Mouse (Mus musculus): ENCODE measurements at regions not wholly inside any gene's neighbourhood (a gene's known extent, or its start where the extent isn't known, plus 50 kb on each side); places are given as distances from the start of the nearest gene placed in this dataset.
A peak's percentile ranks its signal among the peaks of the same experiment; 100 is the strongest.

- DNase-seq = no peak
These were observed 276.2 kb downstream of the Barhl2 start for GRCm38 (mm10) chr5:106181726-106182125.

DNA sequence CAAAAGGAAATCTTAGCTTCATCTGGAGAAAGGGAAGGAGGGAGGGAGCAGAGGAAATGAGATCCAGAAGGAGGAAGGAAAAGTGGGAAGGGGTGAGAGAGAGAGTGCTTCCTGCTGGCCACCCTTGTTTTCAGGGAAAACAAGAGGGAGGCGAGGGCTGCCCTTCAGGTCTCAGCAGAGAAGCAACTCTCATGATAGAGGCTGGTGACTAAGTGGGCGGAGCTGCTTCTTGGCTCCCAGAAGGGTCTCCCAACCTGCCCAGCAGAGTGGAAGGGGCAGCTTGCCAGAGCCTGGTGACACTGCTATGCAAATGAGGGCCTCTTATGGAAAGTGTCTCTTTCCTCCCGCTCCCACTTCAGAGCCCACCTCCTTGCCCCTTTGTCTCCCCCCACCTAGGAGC lies 285.8 kb downstream of the Barhl2 start:
- peak; percentile 16 to 41 for DNase-seq

GRCm38 (mm10) chr5:106170405-106170804 lies 287.6 kb downstream of the Barhl2 start:
- no peak for DNase-seq

DNA sequence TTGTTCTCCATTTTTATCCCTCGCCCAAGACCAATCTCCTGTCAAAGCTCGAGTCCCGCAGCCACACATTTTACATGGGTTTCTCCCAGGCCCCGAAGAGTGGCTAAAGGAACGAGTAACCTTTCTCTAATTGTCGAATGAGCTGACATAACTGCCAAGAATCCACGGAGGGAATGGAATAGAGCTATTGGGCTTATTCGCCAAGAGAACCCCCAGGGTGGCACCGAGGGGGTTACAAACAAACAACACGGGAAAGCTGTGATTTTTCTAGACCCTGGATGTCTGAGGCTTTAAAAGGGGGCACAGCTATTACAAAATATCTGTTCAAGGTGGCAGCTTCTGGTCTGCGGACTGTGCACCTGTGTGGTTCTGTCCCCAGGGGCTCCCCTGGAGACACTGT lies 290.4 kb downstream of the Barhl2 start:
- DNase-seq = no peak

DNA sequence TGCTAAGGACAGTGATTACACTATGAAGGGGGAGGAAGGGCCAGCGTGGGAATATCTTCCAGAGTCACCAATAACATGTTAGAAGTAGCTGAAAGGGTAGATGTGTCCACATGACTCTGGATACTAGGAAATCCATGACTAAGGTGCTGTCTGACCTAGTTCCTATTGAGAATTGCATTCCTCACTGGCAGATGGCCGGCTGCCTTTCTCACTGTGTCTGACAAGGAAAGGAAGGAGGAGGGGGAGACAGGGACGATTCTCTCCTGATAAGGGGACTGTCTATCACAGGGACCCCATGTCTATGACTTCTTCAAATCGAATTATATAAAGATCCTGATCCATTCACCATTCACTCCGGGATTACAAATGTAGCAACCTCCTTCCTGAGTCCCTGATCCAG lies 289.9 kb downstream of the Zfp326 start:
- no peak for DNase-seq

DNA sequence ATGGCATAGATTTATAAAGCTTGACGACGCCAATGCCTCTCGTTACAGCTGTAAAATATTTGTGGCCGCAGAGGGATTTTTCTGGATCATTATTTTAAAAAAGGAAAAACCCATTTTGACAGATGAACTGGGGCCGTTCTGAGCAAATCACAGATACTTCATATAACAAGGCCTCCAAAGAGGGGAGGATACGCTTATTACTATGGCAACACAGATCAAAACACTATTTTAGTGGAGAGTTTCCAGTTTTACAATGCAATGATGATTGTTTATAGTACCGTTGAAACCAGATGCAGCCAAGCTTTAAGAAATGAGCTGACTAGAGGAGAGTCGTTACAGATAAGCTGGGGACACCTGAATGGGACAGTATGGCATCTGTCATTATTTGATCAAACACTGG lies 287.8 kb downstream of the Zfp326 start:
- DNase-seq = no peak

- peak in 1 of 2 experiments; percentile 26 for DNase-seq
These were observed 286.8 kb downstream of the Zfp326 start for GRCm38 (mm10) chr5:106162981-106163653.

DNA sequence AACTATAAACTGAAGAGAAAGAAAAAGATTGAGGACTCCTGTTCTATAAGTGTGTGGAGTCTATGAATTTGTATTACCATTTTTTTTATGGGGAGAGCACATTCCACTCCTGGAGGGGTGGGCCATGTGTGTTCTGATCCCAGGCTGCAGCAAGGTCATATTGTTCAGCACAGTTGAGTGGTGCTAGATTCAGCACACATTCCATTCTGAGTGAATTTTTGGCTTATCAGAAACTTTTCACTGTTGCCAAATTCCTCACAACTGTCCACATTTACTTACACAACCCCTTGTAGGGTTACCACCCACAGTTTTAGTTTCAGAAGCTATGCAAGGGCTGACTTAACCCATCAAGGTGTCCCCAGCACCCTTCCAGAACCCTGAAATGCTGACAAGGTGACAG lies 262.7 kb downstream of the Zfp326 start:
- no peak for DNase-seq

DNA sequence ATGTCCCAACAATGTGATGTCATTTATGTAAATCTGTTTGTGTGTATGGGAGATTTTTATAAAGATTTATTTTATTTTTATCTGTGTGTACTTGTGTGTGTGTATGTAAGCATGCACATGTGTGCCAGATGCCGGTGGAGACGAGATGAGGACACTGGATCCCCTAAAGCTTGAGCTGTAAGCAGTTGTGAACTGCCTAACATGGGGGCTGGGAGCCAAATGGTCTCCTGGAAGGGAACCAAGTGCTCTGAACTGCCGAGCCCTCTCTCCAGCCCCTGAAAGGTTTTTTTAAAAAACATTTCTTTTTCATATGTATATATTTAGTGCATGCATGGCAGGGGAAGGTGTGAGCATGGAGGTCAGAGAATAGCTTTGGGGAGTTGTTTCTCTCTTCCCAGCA lies 246.6 kb downstream of the Zfp326 start:
- no peak for DNase-seq

DNA sequence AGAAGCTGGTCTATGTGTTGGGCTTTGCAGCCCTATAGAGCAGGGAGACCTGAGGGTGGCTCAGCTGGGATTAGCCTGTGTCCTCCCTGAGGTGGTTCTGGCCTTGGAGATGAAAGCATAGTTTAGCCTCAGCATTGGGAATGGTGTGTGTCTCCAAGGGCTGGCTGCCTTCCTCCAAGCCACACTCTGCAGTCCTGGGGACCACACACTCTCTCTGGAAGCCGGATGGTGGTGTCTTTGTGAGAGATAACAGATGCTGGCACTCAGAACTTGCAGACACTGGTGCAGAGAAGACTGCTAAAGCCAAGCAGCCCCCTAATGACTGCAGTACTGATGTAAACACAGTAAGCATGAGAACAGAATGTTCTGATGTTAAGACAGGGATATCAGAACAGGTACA lies 243.2 kb downstream of the Zfp326 start:
- peak in 1 of 2 experiments; percentile 9 for DNase-seq

GRCm38 (mm10) chr5:106113186-106113585 lies 236.8 kb downstream of the Zfp326 start:
- no peak for DNase-seq

DNA sequence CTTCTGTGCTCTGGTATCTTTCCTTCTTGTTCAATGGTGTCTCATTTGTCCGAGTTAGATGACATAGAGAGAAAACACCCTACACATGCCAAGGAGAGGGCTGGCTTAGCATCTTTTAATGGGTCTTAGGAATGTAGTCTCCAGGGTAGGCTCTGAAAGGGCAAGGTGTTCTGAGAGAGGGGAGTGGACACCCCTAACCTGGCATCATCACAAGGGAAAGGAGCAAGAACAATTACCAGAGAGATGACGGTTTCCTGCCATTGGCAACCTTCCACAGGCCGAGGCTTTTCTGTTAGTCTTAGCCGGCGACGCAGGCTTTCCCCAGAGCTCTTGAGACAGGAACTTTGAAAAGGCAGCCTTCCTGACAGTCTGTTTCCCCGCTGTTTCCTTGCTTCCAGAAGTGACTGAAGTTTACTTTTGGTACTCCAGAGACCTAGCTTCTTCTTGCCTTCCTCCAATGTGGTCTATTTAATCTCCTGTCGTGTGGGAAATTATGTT lies 232.2 kb downstream of the Zfp326 start:
- peak; percentile 40 to 54 for DNase-seq

DNA sequence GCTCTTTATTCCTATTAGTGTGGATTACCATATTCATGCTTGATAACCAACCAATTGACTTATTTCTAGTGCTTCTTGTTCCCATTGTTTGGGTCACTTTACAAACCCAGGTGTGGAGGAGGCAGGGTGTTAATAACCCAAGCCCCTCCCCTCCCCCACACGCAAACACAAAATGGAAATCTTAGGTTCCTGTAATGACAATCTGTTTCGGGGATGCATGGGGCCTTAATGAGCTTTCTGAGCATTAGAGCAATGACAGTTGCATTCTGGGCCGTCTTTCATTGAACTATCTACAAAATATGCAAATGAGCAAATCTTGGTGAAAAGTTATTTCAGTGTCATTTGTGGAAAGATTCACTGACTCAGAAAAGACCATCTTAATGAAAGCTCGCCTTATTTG lies 225.9 kb downstream of the Zfp326 start:
- DNase-seq = no peak

DNA sequence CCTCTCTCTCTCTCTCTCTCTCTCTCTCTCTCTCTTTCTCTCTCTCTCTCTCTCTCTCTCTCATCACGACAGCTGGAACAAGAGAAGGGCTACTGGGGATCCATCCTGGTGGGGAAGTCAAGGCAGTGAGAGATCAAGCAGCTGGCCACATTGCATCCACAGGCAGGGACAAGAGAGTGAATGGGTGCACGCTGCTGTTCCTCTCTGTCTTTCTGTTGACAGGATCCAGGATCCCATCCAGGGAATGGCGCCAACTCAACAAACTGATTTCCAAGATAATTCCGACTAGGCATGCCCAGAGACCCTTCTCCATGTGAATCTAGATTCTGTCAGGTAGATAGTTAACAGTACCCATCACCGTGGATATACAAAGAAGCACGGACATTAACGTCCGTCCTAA lies 222.5 kb downstream of the Zfp326 start:
- DNase-seq = no peak

DNA sequence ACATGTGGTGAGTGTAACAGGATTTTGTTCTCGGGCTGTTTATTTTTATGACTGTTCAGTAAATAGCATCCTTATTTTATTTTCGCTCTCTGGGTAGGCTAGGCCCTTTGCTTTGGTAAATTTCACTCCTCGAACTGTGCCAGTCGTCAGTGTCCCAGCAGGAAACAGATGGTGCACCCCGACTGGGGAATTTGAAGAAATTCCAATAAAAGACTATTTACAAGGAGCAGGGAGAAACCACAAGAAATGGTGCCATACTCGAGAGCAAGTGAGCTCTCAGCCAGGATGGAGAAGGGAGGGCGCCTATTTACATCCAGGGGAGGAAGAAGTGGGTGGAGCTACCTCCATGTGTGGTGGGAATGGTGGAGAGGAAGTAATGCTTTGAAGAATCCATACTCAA lies 213.0 kb downstream of the Zfp326 start:
- no peak for DNase-seq

DNA sequence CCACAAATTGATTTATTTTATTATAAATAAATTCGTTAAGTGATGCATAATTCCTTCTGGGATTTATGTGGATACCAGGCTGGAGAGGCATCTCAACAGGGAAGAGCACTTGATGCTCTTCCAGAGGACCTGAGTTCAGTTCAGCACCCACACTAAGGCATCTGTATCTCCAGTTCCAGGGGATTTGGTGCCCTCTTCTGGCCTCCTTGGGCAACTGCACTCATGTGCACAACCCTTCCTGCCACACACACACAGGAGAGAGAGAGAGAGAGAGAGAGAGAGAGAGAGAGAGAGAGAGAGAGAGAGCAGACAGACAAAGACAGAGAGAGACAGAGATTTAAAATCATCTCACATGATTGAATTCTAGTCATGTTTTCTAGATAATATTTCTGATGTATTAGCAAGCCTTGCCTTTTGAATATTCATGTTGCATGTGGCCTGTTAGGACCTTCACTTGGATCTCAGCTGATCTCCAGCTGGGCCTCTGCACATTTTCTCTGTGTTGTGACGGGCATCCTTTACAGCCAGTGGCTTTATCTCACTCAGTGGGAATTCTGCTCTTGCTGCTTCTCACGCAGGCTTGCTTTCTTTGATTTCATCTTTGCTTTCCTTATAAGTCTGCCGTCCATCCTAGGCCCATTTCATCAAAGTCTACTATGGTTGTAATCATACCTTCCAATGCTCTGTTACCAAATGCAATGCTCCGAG lies 212.3 kb downstream of the Zfp326 start:
- no peak for DNase-seq

- no peak for DNase-seq
These were observed 207.4 kb downstream of the Zfp326 start for GRCm38 (mm10) chr5:106083786-106084185.

DNA sequence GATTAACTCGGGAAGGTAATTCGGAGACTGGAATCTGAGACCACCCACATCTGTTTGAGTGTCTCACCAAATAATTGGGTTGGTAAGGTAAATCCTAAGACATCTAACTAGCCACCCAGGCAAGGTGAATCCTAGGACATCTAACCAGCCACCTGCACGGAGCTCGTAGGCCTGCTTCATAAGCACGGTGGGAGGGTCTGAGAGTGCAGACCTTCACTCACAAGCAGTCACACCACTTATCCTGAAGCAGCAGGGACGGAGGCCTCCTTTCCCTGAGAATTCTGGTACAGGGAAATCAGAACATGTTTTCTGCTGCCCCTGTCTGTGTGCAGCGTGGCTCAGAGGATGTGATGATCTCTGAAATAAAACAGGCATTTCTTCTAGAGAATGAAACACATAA lies 206.5 kb downstream of the Zfp326 start:
- no peak for DNase-seq

- DNase-seq = no peak
These were observed 190.8 kb downstream of the Zfp326 start for GRCm38 (mm10) chr5:106067124-106067551.

DNA sequence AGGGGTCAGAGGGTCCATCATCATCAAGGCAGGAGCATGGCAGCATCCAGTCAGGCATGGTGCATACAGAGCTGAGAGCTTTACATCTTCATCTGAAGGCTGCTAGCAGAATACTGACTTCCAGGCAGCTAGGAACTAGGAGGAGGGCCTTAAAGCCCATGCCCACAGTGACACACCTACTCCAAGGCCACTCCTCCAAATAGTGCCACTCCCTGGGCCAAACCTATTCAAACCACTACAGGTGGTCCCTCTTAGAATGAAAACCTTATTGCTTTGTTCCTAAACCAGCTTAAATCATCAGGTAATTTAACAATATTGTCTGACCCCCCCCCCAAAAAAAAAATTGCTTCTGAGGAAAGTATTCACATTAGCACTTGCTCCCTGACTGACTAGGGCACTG lies 190.3 kb downstream of the Zfp326 start:
- no peak for DNase-seq

- peak; percentile 9 to 19 for DNase-seq
These were observed 188.0 kb downstream of the Zfp326 start for GRCm38 (mm10) chr5:106064366-106064765.

DNA sequence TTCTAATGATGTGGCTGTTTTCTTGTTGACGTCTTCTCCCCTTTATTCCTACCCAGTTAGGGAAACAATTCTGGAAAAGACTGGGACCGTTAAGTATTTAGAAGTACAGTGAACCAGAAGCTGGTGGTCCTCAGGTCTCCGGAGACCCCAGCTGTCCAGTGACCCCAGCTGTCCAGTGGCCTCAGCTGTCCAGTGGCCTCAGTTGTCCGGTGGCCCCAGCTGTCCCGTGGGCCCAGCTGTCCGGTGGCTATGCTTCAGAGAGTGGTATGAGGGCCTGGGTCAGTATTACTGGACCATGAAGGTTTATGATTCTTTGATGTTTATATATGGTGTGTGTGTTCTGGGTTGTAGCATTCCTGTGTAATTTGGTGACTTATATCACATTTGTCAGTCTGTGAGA lies 186.6 kb downstream of the Zfp326 start:
- no peak for DNase-seq

- no peak for DNase-seq
These were observed 180.3 kb downstream of the Zfp326 start for GRCm38 (mm10) chr5:106056631-106057030.

DNA sequence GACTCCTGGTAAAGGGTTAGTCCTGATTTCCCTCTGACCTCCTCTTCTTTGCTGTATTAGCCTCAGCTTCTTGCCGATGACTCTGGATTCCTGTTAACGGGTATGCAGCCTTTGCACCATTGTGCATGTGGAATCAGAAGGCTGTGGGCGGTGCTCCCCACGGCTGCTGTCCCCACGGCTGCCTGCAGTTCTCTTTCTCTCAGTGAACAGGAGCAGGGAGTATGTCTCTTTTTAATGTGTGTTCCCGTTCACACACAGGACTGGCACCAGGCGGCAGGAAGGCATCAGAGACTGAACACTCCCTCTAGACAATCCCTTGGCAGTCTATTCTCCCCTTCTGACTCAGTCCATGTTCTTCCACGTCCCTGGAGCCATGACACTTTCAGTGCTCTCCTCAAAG lies 178.9 kb downstream of the Zfp326 start:
- DNase-seq = no peak

DNA sequence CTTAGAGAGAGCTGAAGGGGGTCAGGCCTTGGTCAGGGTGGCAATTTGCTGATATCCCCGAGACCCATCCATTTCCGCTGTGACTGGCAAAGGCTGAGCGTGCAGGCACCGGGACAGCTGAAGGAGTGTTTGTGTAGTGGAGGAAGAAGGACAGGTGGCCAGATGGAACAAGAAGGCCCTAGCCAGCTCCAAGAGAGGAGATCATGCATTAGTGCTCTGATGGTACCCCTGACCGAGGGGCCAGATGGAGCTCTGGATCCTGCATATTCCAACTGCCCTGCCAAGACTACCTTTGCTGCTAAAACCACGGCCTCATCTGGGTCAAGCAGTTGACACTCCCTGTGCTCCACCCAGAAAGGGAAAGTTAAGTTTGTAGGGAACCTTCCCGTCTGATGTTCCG lies 174.7 kb downstream of the Zfp326 start:
- DNase-seq = no peak

Measured in kidney, postnatal 4 days (tissue).